ENCODE assay signal across 21 mouse cellular contexts in the genomic region with DNA sequence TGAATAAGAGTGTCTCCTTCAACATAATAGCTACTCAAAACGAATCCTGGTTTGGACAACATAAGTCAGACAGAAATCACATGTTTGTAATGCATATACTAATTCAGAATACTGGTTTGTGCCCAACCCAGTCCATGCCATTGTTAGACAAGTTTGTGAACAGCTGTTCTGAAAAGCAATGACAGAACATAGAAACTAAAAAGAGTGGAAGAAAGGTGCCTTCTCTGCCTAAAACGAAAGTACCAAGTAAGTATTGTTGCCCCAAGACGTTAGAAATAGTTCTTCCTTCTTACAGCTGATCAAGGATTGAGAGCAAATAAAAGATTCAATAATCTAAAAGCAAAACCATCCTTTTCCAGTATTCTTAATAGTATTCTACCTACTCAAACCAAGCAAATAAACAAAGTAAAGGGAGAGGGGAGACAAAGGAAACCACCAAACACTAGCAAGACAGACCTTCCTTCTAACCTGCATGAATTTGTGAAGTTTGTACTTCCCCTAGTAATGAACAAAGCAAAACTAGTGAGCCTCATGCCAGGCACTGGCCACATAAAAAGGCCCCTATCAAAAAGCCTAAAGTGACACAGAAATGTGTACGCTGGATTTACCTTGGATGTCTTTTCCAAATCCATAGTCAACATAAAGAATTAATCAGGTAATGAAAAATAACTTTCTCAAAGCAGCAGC. TPM values are rescaled to one million over a fixed set of nuclear protein-coding genes. Genes with fewer than 3 reads are reported as not detected.
DNase-seq lines count a peak whose midpoint lies in the region; ATAC-seq and TF ChIP-seq lines count a peak whose summit lies in the region.
"Had no signal": no experiment of that assay in that cellular context is flagged by ENCODE, and none has a peak within 500 bp of the region (broad histone marks: within the 10 kb centered on the region; RNA-seq: fewer than 3 reads in every experiment).

No protein-coding gene starts in this region.

- no peak overlapping the region for H3K9ac ChIP-seq in midbrain, postnatal 0 days (replicated peaks; ENCODE audit: low read length, poor library complexity, severe bottlenecking)
- H3K9ac ChIP-seq: embryonic facial prominence, embryonic 12.5 days; forebrain, embryonic 15.5 days; heart, embryonic 13.5 days; hindbrain, embryonic 14.5 days had no signal

- H3K4me2 ChIP-seq in midbrain, postnatal 0 days (ENCODE audit: low read depth, low read length, poor library complexity, severe bottlenecking), result no peak overlapping the region
- H3K4me2 ChIP-seq: embryonic facial prominence, embryonic 12.5 days; forebrain, embryonic 15.5 days; heart, embryonic 13.5 days; hindbrain, embryonic 14.5 days had no signal

- H3K27ac ChIP-seq in gastrocnemius, adult 2 months, result peak overlapping the region; percentile 70
- H3K27ac ChIP-seq in midbrain, postnatal 0 days (ENCODE audit: low read depth, low read length), result no peak overlapping the region
- no peak overlapping the region for H3K27ac ChIP-seq in left cerebral cortex, adult 2 months
- H3K27ac ChIP-seq: embryonic facial prominence, embryonic 12.5 days; forebrain, embryonic 15.5 days; heart, adult 2 months; heart, embryonic 13.5 days; hindbrain, embryonic 14.5 days had no signal

- H3K4me3 ChIP-seq in gastrocnemius, adult 2 months, result no peak overlapping the region
- H3K4me3 ChIP-seq in midbrain, postnatal 0 days (ENCODE audit: low read depth, low read length), result no peak overlapping the region
- no peak overlapping the region for H3K4me3 ChIP-seq in left cerebral cortex, adult 2 months
- H3K4me3 ChIP-seq: embryonic facial prominence, embryonic 12.5 days; forebrain, embryonic 15.5 days; heart, adult 2 months; heart, embryonic 13.5 days had no signal

- intact Hi-C loops in gastrocnemius, adult 2 months (cut with DNase I), result no loop called here
- intact Hi-C loops in left cerebral cortex, adult 2 months (cut with DNase I), result no loop called here

- H3K27me3 ChIP-seq in midbrain, postnatal 0 days (ENCODE audit: insufficient read depth, low read length), result no peaks in the 10 kb centered on the region
- H3K27me3 ChIP-seq: embryonic facial prominence, embryonic 12.5 days; forebrain, embryonic 15.5 days; heart, embryonic 13.5 days had no signal

- WGBS in midbrain, postnatal 0 days, result 85% methylated on average over 4 of the region's 4 CpGs

- ATAC-seq in megakaryocyte, adult 5-6 weeks (ENCODE audit: poor library complexity, severe bottlenecking), result peak; percentile 51
- ATAC-seq in midbrain, postnatal 0 days (ENCODE audit: low FRiP score), result no peak
- ATAC-seq: forebrain, embryonic 15.5 days; intestine, embryonic 16.5 days; Patski had no signal

- no peak for DNase-seq in gastrocnemius, adult 2 months
- no peak for DNase-seq in gastrocnemius, adult 8-10 months (ENCODE audit: low spot score in 2 of 2)
- DNase-seq in T-cell, adult 2 months (ENCODE audit: low spot score), result peak; percentile 27
- no peak for DNase-seq in midbrain, postnatal 0 days (ENCODE audit: low spot score)
- no peak for DNase-seq in left cerebral cortex, adult 2 months (ENCODE audit: extremely low spot score in 1 of 2, low spot score in 2 of 2)
- DNase-seq in heart, postnatal 4 days, result no peak
- DNase-seq: adrenal gland, adult 8-10 months; adrenal gland, postnatal 36 days; cerebellum, adult 2 months; cerebellum, postnatal 14 days; embryo, embryonic 11 days; gastrocnemius, postnatal 14 days; heart, adult 2 months; heart, postnatal 36 days had no signal

- no peaks in the 10 kb centered on the region for H3K36me3 ChIP-seq in midbrain, postnatal 0 days (ENCODE audit: insufficient read depth, low read length)
- H3K36me3 ChIP-seq: embryonic facial prominence, embryonic 12.5 days; forebrain, embryonic 15.5 days; heart, embryonic 13.5 days had no signal

- H3K4me1 ChIP-seq in midbrain, postnatal 0 days (ENCODE audit: insufficient read depth, low read length), result no peaks in the 10 kb centered on the region

- no peak for TF ChIP-seq CTCF in gastrocnemius, adult 2 months (IDR thresholded peaks at IDR 0.05)
- no peak for TF ChIP-seq CTCF in midbrain, postnatal 0 days (IDR thresholded peaks at IDR 0.05)
- no peak for TF ChIP-seq CTCF in left cerebral cortex, adult 2 months (IDR thresholded peaks at IDR 0.05)

- H3K9me3 ChIP-seq in midbrain, postnatal 0 days (ENCODE audit: low read length), result no peaks in the 10 kb centered on the region
- H3K9me3 ChIP-seq: embryonic facial prominence, embryonic 12.5 days; forebrain, embryonic 15.5 days; heart, embryonic 13.5 days had no signal

RNA-seq across cellular contexts. Expression of a gene that starts 34.4 kb away (rescaled TPM):
- 10 to 100 TPM; 17.8 to 20.8 TPM for total RNA-seq in gastrocnemius, adult 2 months (2021)
- total RNA-seq in gastrocnemius, adult 8-10 months (2022), result 10 to 100 TPM; 15.0 to 17.9 (median 16.5) TPM
- 32.3 and 38.4 TPM in 2 replicates for total RNA-seq in megakaryocyte, adult 5-6 weeks (2015)
- total RNA-seq in megakaryocyte, adult 5-6 weeks (2017), result 18.6 and 22.3 TPM in 2 replicates
- total RNA-seq in midbrain, postnatal 0 days (2014; rRNA removed), result 54.6 and 69.8 TPM in 2 replicates
- polyA plus RNA-seq in midbrain, postnatal 0 days (2015; fragmentation: Nextera tagmentation; extraction: Ambion mirVana), result 20.4 and 21.4 TPM in 2 replicates
- total RNA-seq in left cerebral cortex, adult 2 months (2021), result 10 to 100 TPM; 36.0 to 39.1 TPM
- 10 to 100 TPM; 11.9 to 12.3 TPM for total RNA-seq in heart, postnatal 4 days (2021)
